Mouse (Mus musculus): ENCODE results near the gene Akap6.

DNA sequence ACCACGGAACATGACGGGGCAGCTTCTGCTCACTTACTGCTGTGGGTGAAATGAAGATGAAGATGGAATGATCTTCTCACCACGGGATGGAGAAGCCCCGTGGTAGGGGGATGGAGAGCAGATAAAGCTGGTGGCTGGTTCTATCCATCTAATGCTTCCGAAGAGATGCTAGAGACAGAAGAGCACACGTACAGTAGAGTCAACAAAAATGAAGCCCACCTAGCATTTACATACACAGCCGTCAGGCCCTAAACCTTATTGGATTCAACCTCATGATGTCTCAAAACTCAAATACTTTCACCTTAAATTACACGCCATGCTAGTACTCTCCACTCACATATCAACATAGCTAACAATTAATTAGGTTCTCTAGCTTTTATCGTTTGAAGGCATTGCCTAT, 367.1 kb downstream of the Akap6 start:
- no peak for TF ChIP-seq POLR2A (IDR thresholded peaks at IDR 0.05; ENCODE audit: insufficient read length, low read depth)
- no peak for TF ChIP-seq MYOG (IDR thresholded peaks at IDR 0.05; ENCODE audit: control insufficient read depth in 1 of 3, insufficient read depth in 1 of 3, insufficient read length in 2 of 3, low read depth in 2 of 3)
- no peak for TF ChIP-seq CEBPB (IDR thresholded peaks at IDR 0.05; ENCODE audit: insufficient read depth, poor library complexity, severe bottlenecking)
- no peak for TF ChIP-seq TCF12 (IDR thresholded peaks at IDR 0.05; ENCODE audit: insufficient read depth, poor library complexity, severe bottlenecking)
- TF ChIP-seq USF1 (IDR thresholded peaks at IDR 0.05; ENCODE audit: low read depth): no peak
- no peak for TF ChIP-seq E2F4 (IDR thresholded peaks at IDR 0.05; ENCODE audit: insufficient read depth)
- no peak for TF ChIP-seq MAX (IDR thresholded peaks at IDR 0.05; ENCODE audit: low read depth)
- no peak for TF ChIP-seq POLR2AphosphoS2 (IDR thresholded peaks at IDR 0.05; ENCODE audit: insufficient read length, low read depth)
- no peak for TF ChIP-seq SRF (IDR thresholded peaks at IDR 0.05; ENCODE audit: control insufficient read depth, insufficient read length, low read depth)

All from myocyte (in vitro differentiated cells).